19 mouse cellular contexts compared by ENCODE assay signal in genomic region chr13:24169658-24170057, GRCm38 (mm10).
DNase-seq lines count a peak whose midpoint lies in the region; ATAC-seq lines count a peak whose summit lies in the region.
"Had no signal": no experiment of that assay in that cellular context is flagged by ENCODE, and none has a peak within 500 bp of the region (broad histone marks: within the 10 kb centered on the region; RNA-seq: fewer than 3 reads in every experiment).

No protein-coding gene starts in this region.

- ATAC-seq in cerebellum, adult (ENCODE audit: insufficient number of reproducible peaks, low FRiP score, low TSS enrichment): 0 out of 2 replicates have a peak, but pooled peaks have one; percentile 47
- peak; percentile 76; the same call in 1 of the 2 replicates for ATAC-seq in forebrain, embryonic 14.5 days
- ATAC-seq: intestine, embryonic 15.5 days had no signal

- H3K4me2 ChIP-seq in forebrain, embryonic 14.5 days (ENCODE audit: low read length): no peak overlapping the region
- H3K4me2 ChIP-seq: embryonic facial prominence, embryonic 12.5 days; heart, embryonic 11.5 days; heart, embryonic 15.5 days; hindbrain, embryonic 14.5 days; intestine, embryonic 15.5 days had no signal

- H3K27ac ChIP-seq in forebrain, embryonic 14.5 days (ENCODE audit: low read depth, low read length): no peak overlapping the region
- H3K27ac ChIP-seq in forebrain, embryonic 10.5 days: no peak overlapping the region
- H3K27ac ChIP-seq: embryonic facial prominence, embryonic 12.5 days; heart, adult 2 months; heart, embryonic 15.5 days; hindbrain, embryonic 10.5 days; hindbrain, embryonic 14.5 days; intestine, embryonic 15.5 days had no signal

- H3K9me3 ChIP-seq in forebrain, embryonic 14.5 days (replicated peaks; ENCODE audit: control insufficient read depth, low read length): no peaks in the 10 kb centered on the region
- H3K9me3 ChIP-seq in forebrain, embryonic 10.5 days: no peaks in the 10 kb centered on the region
- H3K9me3 ChIP-seq: embryonic facial prominence, embryonic 12.5 days; heart, embryonic 15.5 days; hindbrain, embryonic 10.5 days; intestine, embryonic 15.5 days had no signal

- no peaks in the 10 kb centered on the region for H3K27me3 ChIP-seq in forebrain, embryonic 14.5 days (replicated peaks; ENCODE audit: control insufficient read depth, insufficient read depth, low read length)
- no peaks in the 10 kb centered on the region for H3K27me3 ChIP-seq in forebrain, embryonic 10.5 days (ENCODE audit: poor library complexity, severe bottlenecking)
- H3K27me3 ChIP-seq: embryonic facial prominence, embryonic 12.5 days; heart, embryonic 15.5 days; intestine, embryonic 15.5 days had no signal

- 84% methylated on average over 1 of the region's 1 CpGs for WGBS in forebrain, embryonic 14.5 days
- WGBS in forebrain, embryonic 10.5 days: 91% methylated on average over 1 of the region's 1 CpGs

- no peak for DNase-seq in cerebellum, adult 11 months
- peak; percentile 74 for DNase-seq in forebrain, embryonic 14.5 days (ENCODE audit: low spot score)
- DNase-seq in forebrain, embryonic 10.5 days (ENCODE audit: extremely low spot score, low spot score): no peak
- DNase-seq in layer of hippocampus, adult 9-11 months: peak; percentile 27
- DNase-seq in layer of hippocampus, adult 11-12 months (ENCODE audit: low spot score): no peak
- no peak for DNase-seq in gastrocnemius, adult 18-20 months (ENCODE audit: low spot score)
- DNase-seq: adrenal gland, postnatal 10 days; cerebellum, postnatal 14 days; gastrocnemius, postnatal 10 days; heart, adult 2 months; heart, postnatal 14 days; kidney, adult 18-20 months had no signal

- no peak overlapping the region for H3K9ac ChIP-seq in forebrain, embryonic 14.5 days (ENCODE audit: low read length)
- H3K9ac ChIP-seq: embryonic facial prominence, embryonic 12.5 days; heart, embryonic 15.5 days; hindbrain, embryonic 14.5 days; intestine, embryonic 15.5 days had no signal

- no peaks in the 10 kb centered on the region for H3K36me3 ChIP-seq in forebrain, embryonic 14.5 days (ENCODE audit: control insufficient read depth, insufficient read depth, low read length)
- peaks cover under 1% of the 10 kb centered on the region; the same call in 1 of the 2 replicates for H3K36me3 ChIP-seq in forebrain, embryonic 10.5 days (replicated peaks)
- H3K36me3 ChIP-seq: heart, embryonic 15.5 days; hindbrain, embryonic 10.5 days; intestine, embryonic 15.5 days had no signal

- no peak overlapping the region for H3K4me3 ChIP-seq in forebrain, embryonic 14.5 days (ENCODE audit: low read depth, low read length)
- no peak overlapping the region for H3K4me3 ChIP-seq in forebrain, embryonic 10.5 days
- H3K4me3 ChIP-seq: embryonic facial prominence, embryonic 12.5 days; heart, adult 2 months; heart, embryonic 15.5 days; hindbrain, embryonic 10.5 days; intestine, embryonic 15.5 days had no signal

- no peaks in the 10 kb centered on the region for H3K4me1 ChIP-seq in forebrain, embryonic 14.5 days (ENCODE audit: control insufficient read depth, insufficient read depth, low read length)
- peaks cover 5% of the 10 kb centered on the region; the same call in 1 of the 2 replicates for H3K4me1 ChIP-seq in forebrain, embryonic 10.5 days
- H3K4me1 ChIP-seq: embryonic facial prominence, embryonic 12.5 days; heart, embryonic 15.5 days; hindbrain, embryonic 10.5 days; intestine, embryonic 15.5 days had no signal

Comparison
In these comparisons a context has a peak if more than half of its experiments do, and no peak if none do; other contexts are left out.
1. DNase-seq: peak in forebrain, embryonic 14.5 days (single experiment) and layer of hippocampus, adult 9-11 months (single experiment); none in cerebellum, adult 11 months (single experiment), forebrain, embryonic 10.5 days (single experiment), layer of hippocampus, adult 11-12 months (single experiment) and gastrocnemius, adult 18-20 months (single experiment).